Mouse (Mus musculus): ENCODE measurements around the gene Cdh1.
"Not testable (repeated sequence)": the region's sequence is repeated elsewhere in the genome, so short reads cannot be mapped to it uniquely, and the experiment has no call there.

Cdh1 gene

DNA sequence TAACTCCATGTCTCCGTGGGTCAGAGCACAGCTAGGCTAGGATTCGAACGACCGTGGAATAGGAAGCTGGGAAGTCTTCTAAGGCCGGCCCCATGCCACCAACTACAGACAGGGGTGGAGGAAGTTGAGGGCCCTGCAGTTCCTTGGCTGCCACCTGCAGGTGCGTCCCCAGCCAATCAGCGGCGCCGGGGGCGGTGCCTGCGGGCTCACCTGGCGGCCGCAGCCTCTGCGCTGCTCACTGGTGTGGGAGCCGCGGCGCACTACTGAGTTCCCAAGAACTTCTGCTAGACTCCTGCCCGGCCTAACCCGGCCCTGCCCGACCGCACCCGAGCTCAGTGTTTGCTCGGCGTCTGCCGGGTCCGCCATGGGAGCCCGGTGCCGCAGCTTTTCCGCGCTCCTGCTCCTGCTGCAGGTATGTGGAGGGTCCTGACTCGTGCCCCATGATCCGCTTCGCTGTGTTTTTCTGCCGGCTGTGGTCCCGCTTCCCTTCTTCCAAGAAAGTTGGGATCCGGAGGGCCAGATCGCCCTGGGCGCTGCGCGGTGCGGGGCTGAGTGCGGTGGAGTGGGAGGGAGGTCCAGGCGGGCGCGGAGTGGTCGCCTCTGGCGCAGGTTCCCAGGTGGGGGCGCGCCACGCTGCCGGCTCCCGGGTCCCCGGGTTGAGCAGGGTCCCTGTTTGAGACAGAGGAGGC is at the start of gene Cdh1:
Gene Cdh1 (plus strand): TSS at position 221 of the 689 bp plus-strand sequence.
- peak; percentile 89 for DNase-seq (ENCODE audit: low spot score)

DNA sequence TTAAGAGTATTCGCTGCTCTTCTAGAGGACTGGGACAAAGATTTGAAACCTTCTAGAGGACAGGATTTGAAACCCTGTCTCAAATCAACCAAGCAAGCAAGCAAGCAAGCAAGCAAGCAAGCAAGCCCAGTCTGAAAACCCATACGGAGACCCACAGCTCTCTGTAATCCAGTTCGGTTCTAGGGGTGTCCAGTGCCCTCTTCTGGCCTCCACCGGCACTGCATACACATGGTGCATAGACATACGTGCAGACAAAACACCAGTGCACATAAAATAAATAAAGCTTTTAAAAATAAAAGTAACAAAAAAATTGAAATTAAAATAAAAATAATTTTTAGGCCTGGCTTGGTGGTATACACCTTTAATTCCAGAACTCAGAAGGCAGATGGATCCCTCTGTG is 49.1 kb upstream of the Cdh1 start:
- no peak for DNase-seq (ENCODE audit: low spot score)

DNA sequence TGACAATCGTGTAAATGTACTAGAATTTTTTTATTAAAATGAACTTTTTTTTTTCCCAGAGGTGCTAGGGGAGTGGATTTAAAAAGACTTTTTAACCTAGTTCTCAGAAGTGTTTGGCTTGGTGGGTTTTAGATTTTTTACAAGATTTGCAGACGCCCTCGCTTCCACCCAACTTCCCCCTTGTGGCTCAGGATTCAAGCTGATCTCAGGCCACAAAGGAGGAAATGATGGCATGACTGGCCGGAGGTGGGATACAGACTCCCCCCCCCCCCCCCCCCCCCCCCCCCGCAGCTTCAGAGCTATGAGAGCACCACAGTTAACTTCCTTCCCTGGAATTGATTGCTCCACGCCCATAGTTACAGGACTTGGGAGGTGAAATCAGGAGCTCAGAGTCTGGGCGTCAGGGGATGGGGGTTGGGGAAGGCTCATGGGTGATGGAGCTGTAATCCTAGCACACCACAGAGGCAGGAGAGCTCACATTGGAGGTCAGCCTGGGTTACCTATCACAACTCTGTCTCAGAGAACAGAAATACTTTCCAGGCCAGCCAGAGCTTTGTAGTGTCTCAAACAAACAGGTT is 47.0 kb upstream of the Cdh1 start:
- no peak for DNase-seq (ENCODE audit: low spot score)

DNA sequence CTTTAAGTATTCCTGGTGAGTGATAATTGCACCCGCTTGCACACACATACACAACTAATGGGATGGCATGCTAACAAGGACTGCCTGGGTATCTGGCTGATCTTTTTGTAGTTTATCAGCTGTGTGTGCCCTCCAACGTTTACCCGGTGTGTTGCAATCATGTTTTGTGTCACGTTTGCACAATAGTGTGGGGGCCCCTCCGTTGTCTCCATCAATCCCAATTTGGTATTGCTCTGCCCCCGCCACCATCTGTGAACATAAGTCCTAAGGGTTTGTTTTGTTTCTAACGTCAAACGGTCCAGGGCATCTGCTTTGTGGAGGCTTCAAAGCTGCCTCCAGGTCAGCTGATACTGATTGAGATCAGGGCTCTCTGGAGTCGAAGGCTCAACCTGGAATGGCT is 43.3 kb upstream of the Cdh1 start:
- no peak for DNase-seq (ENCODE audit: low spot score)

DNA sequence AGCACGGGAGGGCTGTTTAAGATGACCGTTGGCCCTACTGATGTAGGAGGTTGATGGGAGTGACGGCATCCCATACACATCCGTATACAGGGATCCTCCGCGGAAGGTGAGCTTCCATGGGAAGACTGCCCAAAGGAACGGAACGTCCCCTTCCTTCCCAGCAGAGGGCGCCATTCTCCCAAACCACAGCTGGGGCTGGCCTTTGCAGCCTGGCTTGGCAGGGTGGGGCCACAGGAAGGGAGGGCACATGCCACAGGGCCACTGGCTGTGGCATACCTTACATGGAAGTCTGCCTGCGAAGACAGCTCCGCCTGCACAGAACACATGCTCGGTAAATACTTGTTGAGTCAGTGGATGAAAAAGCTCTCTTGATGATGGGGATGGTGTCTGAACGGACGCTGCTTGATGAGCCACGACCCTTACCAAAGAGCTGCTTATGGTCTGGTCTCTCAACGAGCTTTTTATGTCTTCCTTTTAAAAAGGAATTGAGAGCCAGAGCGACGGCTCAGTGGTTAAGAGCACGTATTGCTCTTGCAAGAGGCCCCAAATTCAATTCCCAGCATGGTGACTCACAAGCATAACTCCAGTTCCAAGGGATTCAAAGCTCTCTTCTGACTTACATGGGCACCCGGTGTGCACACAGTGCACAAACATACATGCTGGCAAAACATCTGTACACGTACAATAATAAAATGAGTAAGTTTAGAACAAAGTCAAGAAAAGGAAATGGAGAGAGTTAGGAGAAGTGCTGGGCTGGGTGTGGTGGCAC is 41.9 kb upstream of the Cdh1 start:
- peak; percentile 63 for DNase-seq (ENCODE audit: low spot score)

DNA sequence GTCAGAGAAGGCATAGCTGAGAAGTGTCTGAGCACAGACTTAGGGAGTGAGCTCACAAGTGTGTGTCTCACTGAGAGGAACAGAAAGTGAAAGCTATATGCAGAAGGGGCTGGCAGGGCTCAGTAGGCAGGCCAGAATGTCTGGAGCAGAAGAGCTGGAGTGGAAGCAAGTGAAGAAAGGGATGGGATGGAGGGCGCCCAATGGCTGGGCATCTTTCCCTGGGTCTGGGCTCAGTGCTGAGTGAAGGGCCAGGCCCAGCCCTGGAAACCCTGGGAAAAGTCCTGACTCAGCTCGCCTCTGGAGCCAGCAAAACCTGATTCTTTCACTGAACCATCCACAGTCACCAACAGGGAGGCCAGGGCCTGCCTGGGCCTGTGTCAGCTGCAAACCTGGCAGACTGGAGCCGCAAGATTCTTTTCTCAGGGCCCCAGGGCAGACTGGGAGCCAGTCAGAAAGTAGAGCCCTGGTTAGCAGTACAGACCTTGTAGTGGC is 39.4 kb upstream of the Cdh1 start:
- no peak for DNase-seq (ENCODE audit: low spot score)

DNA sequence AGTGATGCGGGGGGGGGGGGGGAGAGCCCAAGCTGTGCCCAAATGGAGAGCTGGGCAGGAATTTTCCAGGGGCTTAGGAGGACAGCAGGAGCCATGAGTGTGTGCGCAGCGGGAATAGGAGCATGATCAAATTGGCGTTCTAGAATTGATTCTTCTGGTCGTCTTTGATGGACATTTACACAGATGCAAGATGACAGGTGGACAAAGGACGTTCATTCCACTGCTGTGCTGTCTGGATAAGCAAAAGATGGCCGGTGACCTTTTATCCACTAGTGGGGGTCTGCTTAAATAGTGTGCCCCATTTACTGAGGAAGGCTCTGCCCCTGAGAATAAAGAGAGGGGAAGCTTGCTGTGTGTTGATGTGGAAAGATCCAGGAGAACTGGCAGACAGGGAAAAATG is 34.1 kb upstream of the Cdh1 start:
- no peak for DNase-seq (ENCODE audit: low spot score)

DNA sequence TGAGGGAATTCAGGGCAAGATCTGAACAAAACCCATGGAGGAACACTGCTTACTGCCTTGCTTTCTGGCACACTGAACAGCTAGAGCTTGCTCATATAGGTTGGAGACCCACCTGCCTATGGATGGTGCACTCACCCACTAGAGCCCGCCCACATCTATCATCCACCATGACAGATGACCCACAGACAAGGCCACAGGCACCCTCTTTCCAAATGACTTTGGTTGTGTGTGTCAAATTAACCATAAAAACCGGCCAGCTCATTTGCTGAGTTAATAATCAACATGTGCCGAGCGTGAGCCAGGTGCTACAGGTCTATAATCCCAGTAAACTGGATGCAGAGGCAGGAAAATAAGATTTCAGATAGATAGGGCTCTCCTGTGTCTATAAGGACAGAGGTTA is 32.8 kb upstream of the Cdh1 start:
- peak; percentile 67 for DNase-seq (ENCODE audit: low spot score)

DNA sequence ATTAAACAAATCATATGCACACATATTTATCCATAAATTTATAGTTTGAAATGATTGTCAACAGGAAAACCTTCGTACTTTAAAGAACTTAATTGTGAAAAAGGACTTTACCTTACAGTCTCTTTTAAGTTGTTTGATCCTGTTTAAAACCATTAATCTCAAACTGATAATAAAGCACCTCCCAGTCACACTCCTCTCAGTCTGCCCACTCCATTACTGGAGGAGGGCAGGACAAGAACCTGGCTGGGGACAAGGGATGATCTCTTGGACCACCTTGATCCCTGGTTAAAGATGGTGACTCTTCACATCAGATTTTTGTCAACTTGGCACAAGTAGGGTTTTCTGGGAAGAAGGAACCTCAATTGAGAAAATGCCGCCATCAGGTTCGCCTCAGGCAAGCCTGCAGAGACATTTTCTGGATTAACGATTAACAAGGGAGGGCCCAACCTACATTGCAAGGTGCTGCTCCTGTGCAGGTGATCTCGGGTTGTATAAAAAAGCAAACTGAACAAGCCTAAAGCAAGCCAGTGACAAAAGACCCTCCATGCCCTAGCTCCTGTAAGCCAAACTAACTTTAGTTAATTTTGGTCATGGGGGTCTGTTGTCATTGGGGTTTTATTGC is 31.5 kb upstream of the Cdh1 start:
- DNase-seq (ENCODE audit: low spot score) = peak; percentile 82

DNA sequence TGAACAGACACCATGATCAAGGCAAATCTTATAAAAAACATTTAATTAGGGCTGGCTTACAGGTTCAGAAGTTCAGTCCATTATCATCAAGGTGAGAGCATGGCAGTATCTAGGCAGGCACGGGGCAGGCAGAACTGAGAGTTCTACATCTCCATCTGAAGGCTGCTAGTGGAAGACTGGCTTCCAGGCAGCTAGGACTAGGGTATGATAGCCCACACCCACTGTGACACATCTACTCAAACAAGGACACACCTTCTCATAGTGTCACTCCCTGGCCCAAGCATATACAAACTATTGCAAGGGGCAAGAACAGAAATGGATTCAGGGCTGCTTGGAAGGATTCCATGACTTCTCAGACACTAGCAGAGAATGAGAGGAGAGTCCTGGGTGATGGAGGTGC is 31.0 kb upstream of the Cdh1 start:
- not testable (repeated sequence) for DNase-seq (ENCODE audit: low spot score)

DNA sequence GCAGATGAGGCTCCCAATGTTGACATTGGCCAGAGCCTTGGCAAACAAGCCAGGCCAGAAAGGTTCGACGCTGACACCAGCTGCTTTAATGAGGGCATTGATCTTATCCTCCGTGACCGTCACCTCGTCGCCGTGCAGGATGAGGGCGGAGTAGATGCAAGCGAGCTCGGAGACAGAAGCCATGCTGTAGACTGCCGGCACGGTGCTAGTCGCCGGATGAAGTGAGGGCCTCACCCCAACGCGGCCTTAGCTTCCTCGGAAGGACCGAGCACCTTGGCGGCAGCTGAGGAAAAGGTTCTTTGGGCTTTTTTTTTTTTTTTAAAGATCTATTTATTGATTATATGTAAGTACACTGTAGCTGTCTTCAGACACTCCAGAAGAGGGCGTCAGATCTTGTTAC is 30.0 kb upstream of the Cdh1 start, which contains the start of gene Gm10073:
Gene Gm10073 (minus strand): TSS at position 294 of the 400 bp plus-strand sequence.
- DNase-seq (ENCODE audit: low spot score) = not testable (repeated sequence)

DNA sequence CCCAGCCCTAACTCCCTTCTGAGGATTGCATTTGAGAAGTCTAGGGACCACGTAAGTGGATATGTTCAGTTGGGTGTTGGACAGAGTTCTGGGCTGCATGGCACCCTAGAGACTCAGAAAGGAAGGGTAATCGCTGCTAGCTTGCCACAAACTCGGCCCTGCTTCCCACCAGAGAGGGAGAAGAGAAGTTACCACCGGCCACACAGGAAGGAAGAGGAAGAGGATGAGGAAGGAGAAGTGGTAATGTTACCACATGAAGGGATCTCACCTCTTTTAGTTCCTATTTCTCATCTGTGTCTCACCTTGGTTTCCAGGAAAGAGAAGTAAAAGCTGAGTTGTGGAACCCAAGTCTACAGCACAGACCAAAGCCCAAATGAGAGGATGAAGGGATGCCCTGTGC is 28.9 kb upstream of the Cdh1 start:
- DNase-seq (ENCODE audit: low spot score) = no peak

DNA sequence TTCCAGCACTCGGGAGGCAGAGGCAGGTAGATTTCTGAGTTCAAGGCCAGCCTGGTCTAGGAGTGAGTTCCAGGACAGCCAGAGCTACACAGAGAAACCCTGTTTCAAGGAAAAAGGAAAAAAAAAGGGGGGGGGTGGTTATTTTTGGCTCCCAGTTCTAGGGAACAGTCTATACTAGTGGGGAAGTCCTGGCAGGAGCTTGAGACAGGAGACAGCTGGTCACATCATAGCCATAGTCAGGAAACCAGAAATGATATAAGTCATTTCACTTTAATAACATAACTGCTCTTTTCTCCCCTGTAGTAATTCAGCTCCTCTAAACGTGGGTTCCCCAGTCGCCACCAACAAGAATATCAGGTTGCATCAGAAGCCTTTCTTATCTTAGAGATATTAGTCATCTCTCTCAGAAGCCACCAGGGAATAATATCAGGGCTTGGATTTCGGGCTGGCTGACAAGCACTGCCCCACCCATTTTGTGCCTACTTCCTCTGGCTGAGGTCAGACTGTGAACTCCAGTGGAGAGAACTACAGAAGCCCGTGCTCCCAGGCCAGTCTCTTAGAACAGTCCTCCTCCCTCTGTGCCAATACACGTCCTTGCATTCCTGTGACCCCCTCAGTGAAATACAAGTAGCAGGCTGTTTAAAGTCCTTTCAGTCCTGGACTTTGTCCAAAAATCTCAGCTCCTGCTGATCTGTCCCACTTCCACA is 26.1 kb upstream of the Cdh1 start:
- peak; percentile 72 for DNase-seq (ENCODE audit: low spot score)

GRCm38 (mm10) chr8:106579510-106579909 is 23.6 kb upstream of the Cdh1 start:
- DNase-seq (ENCODE audit: low spot score) = no peak

- DNase-seq (ENCODE audit: low spot score) = no peak
These were observed 21.6 kb upstream of the Cdh1 start for GRCm38 (mm10) chr8:106581344-106582088.

GRCm38 (mm10) chr8:106584942-106585670 is 18.0 kb upstream of the Cdh1 start:
- DNase-seq (ENCODE audit: low spot score) = peak; percentile 85

DNA sequence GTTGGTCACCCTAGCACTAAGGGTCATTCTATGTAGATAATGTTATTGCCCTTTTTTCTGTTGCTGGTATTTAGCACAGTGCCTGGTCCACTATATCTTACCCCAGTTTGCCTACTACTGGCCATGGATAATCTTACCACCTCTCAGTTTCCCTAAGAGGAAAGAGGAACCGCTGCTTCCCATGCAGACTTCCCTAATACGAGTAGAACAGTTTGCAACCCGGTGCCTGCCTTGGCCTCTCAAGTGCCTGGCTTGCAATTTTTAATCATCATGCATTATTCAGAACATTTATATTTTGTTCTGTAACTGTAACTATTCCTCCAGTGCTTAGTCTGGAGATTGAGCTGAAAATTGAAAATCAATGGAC is 17.5 kb upstream of the Cdh1 start:
- DNase-seq (ENCODE audit: low spot score) = no peak

- DNase-seq (ENCODE audit: low spot score) = no peak
These were observed 16.3 kb upstream of the Cdh1 start for GRCm38 (mm10) chr8:106586896-106587295.

DNA sequence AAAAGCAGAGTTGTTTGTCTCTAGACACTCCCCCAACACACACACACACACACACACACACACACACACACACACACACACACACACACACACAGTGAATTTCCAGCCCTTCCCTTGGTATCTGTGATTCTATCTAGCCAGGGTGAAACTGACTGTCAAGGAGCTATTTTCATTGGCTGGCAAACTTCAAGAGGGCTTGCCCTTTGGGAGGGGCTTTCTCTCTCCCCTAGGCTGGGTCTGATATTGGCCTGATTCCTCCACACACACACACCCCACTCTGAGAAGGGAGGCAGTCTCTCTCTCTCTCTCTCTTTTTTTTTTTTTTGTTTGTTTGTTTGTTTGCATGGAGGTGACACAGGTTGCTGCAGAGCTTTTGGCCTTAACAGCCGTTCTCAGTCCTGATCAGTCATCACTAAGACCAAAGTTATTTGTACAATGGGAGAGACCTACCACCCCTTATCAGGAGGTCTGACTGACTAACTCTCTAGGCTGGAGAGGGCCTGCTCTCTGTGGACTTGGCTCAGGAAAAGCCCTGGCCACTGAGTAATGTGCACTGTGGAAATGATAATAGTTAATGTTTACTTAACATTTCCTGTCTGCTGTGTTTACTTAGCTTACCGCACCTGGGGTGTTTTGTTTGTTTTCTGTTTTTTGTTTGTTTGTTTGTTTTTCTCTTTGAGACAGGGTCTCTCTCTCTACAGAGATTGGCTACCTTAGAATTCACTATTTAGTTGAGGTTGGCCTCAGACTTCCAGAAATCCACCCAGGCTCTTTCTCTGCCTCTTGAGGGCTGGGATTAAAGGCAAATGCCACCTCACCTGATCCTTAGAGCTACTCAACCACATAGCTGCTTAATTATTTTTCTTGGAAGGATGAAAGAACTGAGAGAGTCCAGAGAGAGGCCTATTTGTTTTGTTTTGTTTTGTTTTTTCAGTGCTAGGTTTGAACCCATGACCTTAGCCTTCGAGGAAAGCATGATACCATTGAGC is 14.4 kb upstream of the Cdh1 start:
- peak; percentile 71 for DNase-seq (ENCODE audit: low spot score)

Measured in yolk sac, embryonic 10.5 days (tissue).